Mouse (Mus musculus) liver, adult 2 months (tissue): Measurements from ENCODE around the gene Pald1. TPM values are rescaled to one million over a fixed set of nuclear protein-coding genes. Genes with fewer than 3 reads are reported as not detected.

Experiments used
- DNase-seq: peaks from one replicate; pipeline ENCODE4 v3.0.0-alpha.2; 2011; ENCODE audit warnings: low read depth, low spot score; ENCODE audit errors: extremely low read depth
- H3K27ac ChIP-seq: fragments of 200-500 bp; replicated peaks from 2 replicates; pipeline ENCODE4 v1.5.1; 2012; ENCODE audit warnings: low read depth, mild to moderate bottlenecking, control low read depth, inconsistent platforms, low read length; ENCODE audit not compliant: insufficient read depth
- H3K27me3 ChIP-seq: fragments of 200-500 bp; 2 replicates; pipeline ENCODE4 v1.6.1; 2012; ENCODE audit warnings: mild to moderate bottlenecking, moderate library complexity, low read length, inconsistent platforms; ENCODE audit not compliant: control insufficient read depth, insufficient read depth
- H3K36me3 ChIP-seq: fragments of 200-500 bp; 2 replicates; pipeline ENCODE4 v1.6.1; 2012; ENCODE audit warnings: low read length, inconsistent platforms; ENCODE audit not compliant: control insufficient read depth, insufficient read depth
- H3K4me1 ChIP-seq: fragments of 200-500 bp; 2 replicates; pipeline ENCODE4 v1.6.1; 2011; ENCODE audit warnings: low read length; ENCODE audit not compliant: control insufficient read depth, insufficient read depth
- H3K4me3 ChIP-seq: fragments of 200-500 bp; 2 replicates; pipeline ENCODE4 v1.5.1; 2011; ENCODE audit warnings: low read depth, mild to moderate bottlenecking, control low read depth, low read length, moderate library complexity; ENCODE audit not compliant: insufficient read depth
- H3K79me2 ChIP-seq: fragments of 200-500 bp; 2 replicates; pipeline ENCODE4 v1.6.1; 2012; ENCODE audit warnings: inconsistent platforms, mild to moderate bottlenecking, low read length, moderate library complexity; ENCODE audit not compliant: control insufficient read depth, insufficient read depth
- H3K9ac ChIP-seq: fragments of 200-500 bp; 2 replicates; pipeline ENCODE4 v1.6.1; 2012; ENCODE audit warnings: low read depth, mild to moderate bottlenecking, control low read depth, inconsistent platforms, low read length
- CTCF ChIP-seq: fragments of 200-500 bp; IDR thresholded peaks from 2 replicates; pipeline ENCODE4 v1.5.1; 2011; ENCODE audit warnings: low read depth, low read length, control low read depth
- POLR2A ChIP-seq: fragments of 200-500 bp; IDR thresholded peaks from 2 replicates; pipeline ENCODE4 v1.6.1; 2011; ENCODE audit warnings: low read length, control low read depth; ENCODE audit not compliant: insufficient read depth; ENCODE audit errors: extremely low read depth
- WGBS: fragments of 180-500 bp; shearing (Covaris S2); methylation state at CpG from one replicate; pipeline ENCODE4 v1.1.7; 2018; 5-methylcytosine and 5-hydroxymethylcytosine counted together
- polyA plus RNA-seq: library from polyadenylated mRNA; depleted of rRNA; stranded (reverse); fragments of >200 nt; gene quantifications from 2 replicates; pipeline ENCODE4 v1.2.3, GENCODE M21; 2012
- total RNA-seq: library from RNA; depleted of rRNA; stranded (reverse); fragments of >200 nt; gene quantifications from 2 replicates; pipeline ENCODE4 v1.2.3, GENCODE M21; 2014

The Pald1 gene
- total and polyA plus RNA-seq, 2 experiments, result 7.5 to 8.1 TPM

DNA sequence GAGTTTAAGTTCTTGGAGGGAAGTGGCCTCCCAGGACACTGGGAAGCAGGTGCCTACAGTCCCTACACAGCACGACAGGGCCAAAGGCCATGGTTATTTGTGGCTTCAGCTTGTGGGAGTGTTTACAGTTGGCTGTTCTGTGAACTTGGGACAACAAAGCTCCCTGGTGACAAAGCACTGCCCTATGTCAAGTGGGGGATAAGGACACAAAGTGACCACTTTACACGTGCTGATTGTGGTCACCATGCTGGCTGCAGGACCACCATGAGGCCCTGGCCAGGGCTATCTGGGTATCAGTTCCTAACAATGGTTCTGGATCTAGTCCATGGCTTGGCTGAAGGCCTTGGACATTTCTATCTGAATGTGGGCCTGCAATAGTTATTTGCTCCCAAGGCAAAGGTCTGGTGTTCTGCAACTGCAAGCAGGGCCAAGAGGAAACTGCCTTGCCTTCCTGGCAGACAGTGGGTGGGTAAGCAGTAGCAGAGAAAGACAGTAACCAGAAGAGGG is 43.0 kb upstream of the Pald1 start:
- no peaks in the 10 kb centered on the region for H3K79me2 ChIP-seq
- H3K27ac ChIP-seq, result peak overlapping the region; percentile 99
- WGBS, result 3% methylated on average over 2 of the region's 2 CpGs
- H3K27me3 ChIP-seq, result no peaks in the 10 kb centered on the region
- H3K4me3 ChIP-seq, result no peak overlapping the region
- TF ChIP-seq POLR2A (no peak), CTCF (no peak)
- peaks cover 46% of the 10 kb centered on the region for H3K4me1 ChIP-seq
- peaks cover 7% of the 10 kb centered on the region; the same call in 1 of the 2 replicates for H3K36me3 ChIP-seq
- peak; percentile 98 for DNase-seq
- peak overlapping the region; percentile 57 for H3K9ac ChIP-seq

DNA sequence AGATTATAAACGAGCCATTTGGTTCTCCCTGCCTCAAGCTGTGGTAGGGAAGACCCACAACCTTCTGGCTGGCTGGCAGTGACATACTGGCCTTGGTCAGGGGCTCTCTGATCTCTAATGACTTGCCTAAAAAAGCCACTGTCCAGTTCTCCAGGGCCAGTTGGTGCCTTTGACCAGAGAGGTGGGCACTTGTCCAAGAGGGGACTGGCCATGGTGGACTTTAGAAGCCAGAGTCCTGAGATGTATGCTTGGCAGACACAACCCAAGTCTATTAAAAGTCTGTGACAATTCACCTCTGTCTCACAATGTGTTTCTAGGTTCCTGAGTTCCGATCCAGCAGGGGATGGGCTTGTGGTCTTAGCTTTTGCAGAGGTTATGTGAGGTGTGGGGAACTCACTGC is 41.7 kb upstream of the Pald1 start:
- H3K9ac ChIP-seq, result peak overlapping the region; percentile 54
- WGBS, result 28% methylated on average over 2 of the region's 2 CpGs
- peaks cover 43% of the 10 kb centered on the region for H3K4me1 ChIP-seq
- no peaks in the 10 kb centered on the region for H3K27me3 ChIP-seq
- no peaks in the 10 kb centered on the region for H3K79me2 ChIP-seq
- peak overlapping the region; percentile 99 for H3K27ac ChIP-seq
- no peaks in the 10 kb centered on the region for H3K36me3 ChIP-seq
- no peak overlapping the region for H3K4me3 ChIP-seq
- peak; percentile 83 for DNase-seq
- TF ChIP-seq CTCF (no peak), POLR2A (no peak)

- no peaks in the 10 kb centered on the region for H3K79me2 ChIP-seq
- peak overlapping the region; percentile 4; the same call in 1 of the 2 replicates for H3K9ac ChIP-seq
- H3K4me3 ChIP-seq, result no peak overlapping the region
- WGBS, result 13% methylated on average over 7 of the region's 7 CpGs
- H3K27me3 ChIP-seq, result no peaks in the 10 kb centered on the region
- no peaks in the 10 kb centered on the region for H3K36me3 ChIP-seq
- H3K4me1 ChIP-seq, result peaks cover 41% of the 10 kb centered on the region
- peak overlapping the region; percentile 43 for H3K27ac ChIP-seq
- DNase-seq, result no peak
- TF ChIP-seq CTCF (no peak), POLR2A (no peak)
These were observed 41.2 kb upstream of the Pald1 start for GRCm38 (mm10) chr10:61424500-61424899.

DNA sequence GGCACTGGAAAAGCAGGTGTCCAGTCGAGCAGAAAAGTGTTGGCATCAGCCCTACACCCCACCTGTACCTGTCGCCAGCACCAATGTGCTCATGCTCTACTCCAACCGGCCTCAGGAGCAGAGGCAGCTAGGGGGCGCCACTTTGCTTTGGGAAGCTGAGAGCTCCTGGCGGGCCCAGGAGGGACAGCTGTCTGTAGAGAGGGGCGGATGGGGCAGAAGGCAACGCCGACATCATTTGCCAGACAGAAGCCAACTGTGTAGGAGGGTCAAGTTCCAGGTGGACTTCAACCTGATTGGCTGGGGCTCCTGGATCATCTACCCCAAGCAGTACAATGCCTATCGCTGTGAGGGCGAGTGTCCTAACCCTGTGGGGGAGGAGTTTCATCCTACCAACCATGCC is 40.0 kb upstream of the Pald1 start:
- 12% methylated on average over 10 of the region's 10 CpGs for WGBS
- H3K36me3 ChIP-seq, result no peaks in the 10 kb centered on the region
- H3K4me3 ChIP-seq, result peak overlapping the region; percentile 35
- peak overlapping the region; percentile 88 for H3K27ac ChIP-seq
- TF ChIP-seq CTCF, result peak; percentile 82
- no peak for TF ChIP-seq POLR2A
- H3K4me1 ChIP-seq, result peaks cover 44% of the 10 kb centered on the region
- peak; percentile 99 for DNase-seq
- peak overlapping the region; percentile 58 for H3K9ac ChIP-seq
- no peaks in the 10 kb centered on the region for H3K79me2 ChIP-seq
- H3K27me3 ChIP-seq, result no peaks in the 10 kb centered on the region

DNA sequence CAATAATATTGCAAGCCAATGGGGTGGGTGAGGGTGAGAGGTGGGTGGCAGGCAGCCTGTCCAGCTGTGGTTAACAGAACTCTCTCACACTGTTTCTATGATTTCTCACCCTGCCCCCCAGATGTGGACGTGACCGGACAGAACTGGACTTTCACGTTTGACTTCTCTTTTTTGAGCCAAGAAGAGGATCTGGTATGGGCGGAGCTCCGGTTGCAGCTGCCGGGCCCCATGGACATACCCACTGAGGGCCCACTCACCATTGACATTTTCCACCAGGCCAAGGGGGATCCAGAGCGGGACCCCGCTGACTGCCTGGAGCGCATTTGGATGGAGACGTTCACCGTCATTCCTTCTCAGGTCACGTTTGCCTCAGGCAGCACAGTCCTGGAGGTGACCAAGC is 39.5 kb upstream of the Pald1 start:
- no peaks in the 10 kb centered on the region for H3K79me2 ChIP-seq
- H3K36me3 ChIP-seq, result no peaks in the 10 kb centered on the region
- peak overlapping the region; percentile 58 for H3K9ac ChIP-seq
- H3K4me1 ChIP-seq, result peaks cover 43% of the 10 kb centered on the region
- 46% methylated on average over 12 of the region's 12 CpGs for WGBS
- H3K4me3 ChIP-seq, result peak overlapping the region; percentile 35
- H3K27me3 ChIP-seq, result no peaks in the 10 kb centered on the region
- no peak for TF ChIP-seq CTCF
- H3K27ac ChIP-seq, result peak overlapping the region; percentile 88
- DNase-seq, result peak; percentile 77

DNA sequence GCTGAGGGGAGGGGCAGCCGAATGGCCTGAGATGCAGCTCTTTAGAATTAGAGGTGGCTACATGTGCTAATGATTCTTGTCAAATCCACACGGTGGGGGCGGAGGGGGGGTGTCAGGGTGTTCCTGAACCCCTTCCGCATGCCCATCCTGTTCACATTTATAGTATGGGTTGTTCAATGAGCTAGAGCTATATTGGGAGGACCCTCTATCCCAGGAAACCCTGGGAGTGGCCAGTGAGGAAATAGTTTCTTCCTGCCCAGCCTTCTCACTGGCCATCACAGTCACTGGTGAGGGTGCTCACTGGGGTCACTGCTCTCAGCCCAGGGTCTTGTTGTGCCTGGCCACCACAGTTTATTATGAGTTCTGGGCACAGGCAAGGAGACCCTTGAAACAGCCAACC is 36.7 kb upstream of the Pald1 start:
- H3K4me1 ChIP-seq, result peaks cover 22% of the 10 kb centered on the region
- H3K9ac ChIP-seq, result no peak overlapping the region
- WGBS, result 69% methylated on average over 4 of the region's 4 CpGs
- no peak overlapping the region for H3K27ac ChIP-seq
- H3K27me3 ChIP-seq, result no peaks in the 10 kb centered on the region
- no peaks in the 10 kb centered on the region for H3K79me2 ChIP-seq
- no peaks in the 10 kb centered on the region for H3K36me3 ChIP-seq
- DNase-seq, result no peak
- no peak overlapping the region for H3K4me3 ChIP-seq
- TF ChIP-seq CTCF (no peak), POLR2A (no peak)
